Mouse (Mus musculus) kidney, embryonic 16.5 days (tissue): Measurements from ENCODE around the gene Dram1. TPM values are rescaled to one million over a fixed set of nuclear protein-coding genes. Genes with fewer than 3 reads are reported as not detected.

Experiments used
- ATAC-seq: fragments of 200-750 bp; cut with Nextera tagmentation; 2 replicates; pipeline ENCODE4 v1.8.0; 2017; ENCODE audit warnings: moderate TSS enrichment; ENCODE audit not compliant: low FRiP score, low TSS enrichment
- H3K27ac ChIP-seq: fragments of 300-500 bp; sonication (generic); 2 replicates; pipeline ENCODE4 v1.5.1; 2014; ENCODE audit warnings: low read length
- H3K27me3 ChIP-seq: fragments of 300-500 bp; sonication (generic); 2 replicates; pipeline ENCODE4 v1.6.1; 2014; ENCODE audit warnings: low read length, control low read depth, mixed read lengths; ENCODE audit not compliant: insufficient read depth
- H3K36me3 ChIP-seq: fragments of 300-500 bp; sonication (generic); 2 replicates; pipeline ENCODE4 v1.6.1; 2014; ENCODE audit warnings: low read length, control low read depth, mixed read lengths; ENCODE audit not compliant: insufficient read depth
- H3K4me1 ChIP-seq: fragments of 300-500 bp; sonication (generic); 2 replicates; pipeline ENCODE4 v1.6.1; 2014; ENCODE audit warnings: low read length, control low read depth, mixed read lengths; ENCODE audit not compliant: insufficient read depth
- H3K4me2 ChIP-seq: fragments of 300-500 bp; sonication (generic); replicated peaks from 2 replicates; pipeline ENCODE4 v1.6.1; 2014; ENCODE audit warnings: low read depth, low read length
- H3K4me3 ChIP-seq: fragments of 300-500 bp; sonication (generic); 2 replicates; pipeline ENCODE4 v1.5.1; 2014; ENCODE audit warnings: mild to moderate bottlenecking, low read length
- H3K9ac ChIP-seq: fragments of 300-500 bp; sonication (generic); replicated peaks from 2 replicates; pipeline ENCODE4 v1.6.1; 2014; ENCODE audit warnings: low read length
- H3K9me3 ChIP-seq: fragments of 300-500 bp; sonication (generic); 2 replicates; pipeline ENCODE4 v1.6.1; 2016; ENCODE audit warnings: low read length, control low read depth
- WGBS: fragments of 180-500 bp; shearing (Covaris S2); extraction: QIAGEN DNeasy Blood & Tissue Kit; methylation state at CpG from one replicate; pipeline ENCODE4 v1.1.7; 2014; 5-methylcytosine and 5-hydroxymethylcytosine counted together
- polyA plus RNA-seq: library from polyadenylated mRNA; unstranded; fragments of >200 nt; fragmentation: Nextera tagmentation; extraction: Ambion mirVana; gene quantifications from 2 replicates; pipeline ENCODE4 v1.2.1, GENCODE M21; 2015

Dram1 gene
- polyA plus RNA-seq, 1 experiment from 2014 or later = 5.3 TPM

DNA sequence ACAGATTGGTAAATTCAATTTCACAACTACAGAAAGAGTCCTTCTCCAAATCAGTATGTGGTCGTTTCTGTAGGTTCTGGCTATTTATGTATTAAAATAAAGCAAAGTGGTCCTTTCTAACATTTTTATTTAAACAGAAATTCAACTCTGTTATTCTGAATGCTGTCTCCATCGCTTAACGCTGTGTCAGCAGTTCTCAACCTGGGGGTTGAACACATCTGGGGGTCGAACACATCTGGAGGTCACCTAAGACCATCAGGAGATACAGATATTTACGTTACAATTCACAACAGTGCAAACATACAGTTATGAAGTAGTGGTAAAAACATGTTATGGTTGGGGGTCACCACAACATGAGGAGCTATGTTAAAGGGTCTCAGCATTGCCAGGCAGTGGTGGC lies 104.8 kb downstream of the Dram1 start:
- Histone ChIP-seq H3K4me3 (no peak overlapping the region), H3K4me1 (no peaks in the 10 kb centered on the region), H3K9ac (no peak overlapping the region), H3K9me3 (no peaks in the 10 kb centered on the region), H3K36me3 (no peaks in the 10 kb centered on the region), H3K4me2 (no peak overlapping the region), H3K27me3 (no peaks in the 10 kb centered on the region), H3K27ac (no peak overlapping the region)
- no peak for ATAC-seq
- WGBS = 83% methylated on average over 5 of the region's 5 CpGs

Other genes with a start within 250 kb of the Dram1 start
- gene Parpbp, start 232.1 kb downstream of the Dram1 start, polyA plus RNA-seq = 11.2 and 13.5 TPM in 2 replicates
- 72.3 and 74.4 TPM in 2 replicates for gene Nup37, start 232.1 kb downstream of the Dram1 start, polyA plus RNA-seq
- 63.2 and 70.5 TPM in 2 replicates for gene Washc3, start 178.0 kb downstream of the Dram1 start, polyA plus RNA-seq
- gene Gnptab, start 52 bp upstream of the Dram1 start, polyA plus RNA-seq = 12.8 and 13.5 TPM in 2 replicates
- gene Sycp3, start 80.5 kb upstream of the Dram1 start, polyA plus RNA-seq = 0.46 TPM in 1 of 2 replicates, not detected in the other
- 26.3 and 32.8 TPM in 2 replicates for gene Chpt1, start 125.0 kb upstream of the Dram1 start, polyA plus RNA-seq
- 5.2 and 6.5 TPM in 2 replicates for gene Mybpc1, start 226.1 kb upstream of the Dram1 start, polyA plus RNA-seq